8 mouse cellular contexts compared by ENCODE assay signal in genomic region chr17:70738168-70738854, GRCm38 (mm10).
A peak's percentile ranks its signal among the peaks of the same experiment; 100 is the strongest.
DNase-seq lines count a peak whose midpoint lies in the region; ATAC-seq lines count a peak whose summit lies in the region.

No protein-coding gene starts in this region.

- H3K27me3 ChIP-seq in intestine, embryonic 16.5 days (replicated peaks; ENCODE audit: control insufficient read depth, insufficient read depth, low read length), result no peaks in the 10 kb centered on the region

- H3K4me1 ChIP-seq in intestine, embryonic 16.5 days (ENCODE audit: control insufficient read depth, insufficient read depth, low read length), result peaks cover 14% of the 10 kb centered on the region

- peak overlapping the region; percentile 31 for H3K4me3 ChIP-seq in intestine, embryonic 16.5 days (ENCODE audit: low read length)

- H3K9ac ChIP-seq in intestine, embryonic 16.5 days (ENCODE audit: low read depth, low read length), result peak overlapping the region; percentile 60

- WGBS in intestine, embryonic 16.5 days, result 3% methylated on average over 17 of the region's 17 CpGs

- H3K36me3 ChIP-seq in intestine, embryonic 16.5 days (ENCODE audit: control insufficient read depth, insufficient read depth, low read length), result no peaks in the 10 kb centered on the region

- intact Hi-C loops in left cerebral cortex, postnatal 36 days (cut with DNase I), result no loop called here

- H3K4me2 ChIP-seq in intestine, embryonic 16.5 days (ENCODE audit: low read depth, low read length), result peak overlapping the region; percentile 68

- ATAC-seq in activated CD4-positive, CD25-positive, alpha-beta regulatory T cell, adult 4 months, result peak; percentile 57
- peak; percentile 83 for ATAC-seq in granulocyte monocyte progenitor cell, adult 5-6 weeks (replicated peaks; ENCODE audit: poor library complexity, severe bottlenecking)
- ATAC-seq in intestine, embryonic 16.5 days, result peak; percentile 92

- DNase-seq in embryo, embryonic 10.5 days (ENCODE audit: low spot score), result peak; percentile 96
- peak; percentile 63 to 68 for DNase-seq in left cerebral cortex, postnatal 36 days (ENCODE audit: low spot score in 2 of 2)
- peak; percentile 93 for DNase-seq in mesoderm, embryonic 11.5 days (ENCODE audit: low read depth, low spot score)
- peak; percentile 74 for DNase-seq in skeletal muscle tissue, adult 2 months (ENCODE audit: low read depth, low spot score)
- DNase-seq in c-Kit-positive CD71-positive TER-119-positive erythroid progenitor cells, embryonic 14.5 days (ENCODE audit: low spot score), result no peak

- peak overlapping the region; percentile 76 for H3K27ac ChIP-seq in intestine, embryonic 16.5 days (ENCODE audit: low read length)

- H3K9me3 ChIP-seq in intestine, embryonic 16.5 days (ENCODE audit: control insufficient read depth, low read length), result no peaks in the 10 kb centered on the region
